Mouse (Mus musculus) C2C12 (cell line): ENCODE measurements around the gene Usp36.

Experiments
- CEBPB ChIP-seq: IDR thresholded peaks from one replicate; pipeline ENCODE4 v1.6.1; 2011; ENCODE audit warnings: low read depth, mild to moderate bottlenecking, control low read depth, moderate library complexity
- CTCF ChIP-seq: IDR thresholded peaks from one replicate; pipeline ENCODE4 v1.5.1; 2011; ENCODE audit not compliant: control insufficient read depth, insufficient read depth, insufficient read length
- MAX ChIP-seq: IDR thresholded peaks from one replicate; pipeline ENCODE4 v1.6.1; 2011; ENCODE audit warnings: mild to moderate bottlenecking, control low read depth
- MYOD1 ChIP-seq: IDR thresholded peaks from one replicate; pipeline ENCODE4 v1.6.1; 2011; ENCODE audit warnings: low read depth; ENCODE audit not compliant: control insufficient read depth, insufficient read length
- MYOG ChIP-seq: IDR thresholded peaks from one replicate; pipeline ENCODE4 v1.6.1; 2011; ENCODE audit not compliant: control insufficient read depth, insufficient read length; ENCODE audit errors: extremely low read depth
- USF1 ChIP-seq: IDR thresholded peaks from one replicate; pipeline ENCODE4 v1.6.1; 2011; ENCODE audit warnings: low read depth, mild to moderate bottlenecking, control low read depth, moderate library complexity

GRCm38 (mm10) chr11:118242506-118242905 lies 47.5 kb downstream of the Usp36 start:
- TF ChIP-seq CTCF (no peak), MAX (no peak), CEBPB (no peak), MYOG (no peak), USF1 (no peak), MYOD1 (no peak)
